In the genomic region with DNA sequence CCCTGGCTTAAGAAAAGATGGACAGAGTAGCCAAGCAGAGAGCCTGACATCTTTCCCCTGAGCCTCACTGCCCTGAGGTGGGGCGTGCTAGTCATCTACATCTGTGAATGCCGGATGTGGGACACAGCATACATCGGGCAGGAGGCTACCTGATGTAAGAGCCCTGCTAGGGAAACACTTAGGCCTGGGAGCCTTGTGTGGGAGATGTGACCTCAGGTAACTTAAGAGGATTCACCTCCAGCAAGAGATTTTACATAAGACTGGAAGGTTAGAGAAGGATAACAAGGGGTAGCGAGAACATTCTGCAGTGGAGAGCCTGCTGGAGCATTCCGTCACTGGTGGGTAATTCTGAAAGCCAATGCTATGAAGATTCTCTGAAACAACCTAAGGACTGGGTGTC, we compare ENCODE assay signal across 10 mouse cellular contexts.
DNase-seq lines count a peak whose midpoint lies in the region; ATAC-seq and TF ChIP-seq lines count a peak whose summit lies in the region.
"Had no signal": no experiment of that assay in that cellular context is flagged by ENCODE, and none has a peak within 500 bp of the region (broad histone marks: within the 10 kb centered on the region; RNA-seq: fewer than 3 reads in every experiment).

No protein-coding gene starts in this region.

- H3K4me1 ChIP-seq in embryonic facial prominence, embryonic 13.5 days = peaks cover 29% of the 10 kb centered on the region
- H3K4me1 ChIP-seq in hindbrain, embryonic 12.5 days = peaks cover 35% of the 10 kb centered on the region
- H3K4me1 ChIP-seq in midbrain, embryonic 14.5 days (ENCODE audit: control insufficient read depth, insufficient read depth, low read length) = peaks cover 21% of the 10 kb centered on the region

- ATAC-seq in embryonic facial prominence, embryonic 13.5 days (ENCODE audit: insufficient number of reproducible peaks, insufficient read depth, low FRiP score, low TSS enrichment, low read depth) = no peak
- ATAC-seq in hindbrain, embryonic 12.5 days (ENCODE audit: low FRiP score) = no peak
- ATAC-seq in midbrain, embryonic 14.5 days (ENCODE audit: low FRiP score, low TSS enrichment) = no peak

- H3K27ac ChIP-seq in gastrocnemius, adult 2 months = 0 out of 2 replicates have a peak overlapping the region, but pooled peaks have one; percentile 12
- H3K27ac ChIP-seq in embryonic facial prominence, embryonic 13.5 days = peak overlapping the region; percentile 24; the same call in 1 of the 2 replicates
- H3K27ac ChIP-seq in hindbrain, embryonic 12.5 days = peak overlapping the region; percentile 93
- peak overlapping the region; percentile 65 for H3K27ac ChIP-seq in midbrain, embryonic 14.5 days (replicated peaks; ENCODE audit: low read depth, low read length)

- DNase-seq in gastrocnemius, adult 2 months = no peak
- no peak for DNase-seq in gastrocnemius, postnatal 25 days
- peak; percentile 32 for DNase-seq in midbrain, embryonic 14.5 days
- DNase-seq in adrenal gland, postnatal 14 days = no peak
- DNase-seq in Muller cell, postnatal 12 days (ENCODE audit: inconsistent ontology term) = no peak
- no peak for DNase-seq in cerebellum, postnatal 25 days
- DNase-seq: heart, adult 18-20 months had no signal

- H3K9me3 ChIP-seq in embryonic facial prominence, embryonic 13.5 days = no peaks in the 10 kb centered on the region
- H3K9me3 ChIP-seq in hindbrain, embryonic 12.5 days (replicated peaks) = no peaks in the 10 kb centered on the region
- H3K9me3 ChIP-seq in midbrain, embryonic 14.5 days (ENCODE audit: control insufficient read depth, low read length) = no peaks in the 10 kb centered on the region

- H3K9ac ChIP-seq in embryonic facial prominence, embryonic 13.5 days = no peak overlapping the region
- peak overlapping the region; percentile 35; the same call in 1 of the 2 replicates for H3K9ac ChIP-seq in hindbrain, embryonic 12.5 days
- no peak overlapping the region; the same call in 1 of the 2 replicates for H3K9ac ChIP-seq in midbrain, embryonic 14.5 days (replicated peaks; ENCODE audit: low read length)

- no peaks in the 10 kb centered on the region for H3K27me3 ChIP-seq in embryonic facial prominence, embryonic 13.5 days
- no peaks in the 10 kb centered on the region for H3K27me3 ChIP-seq in hindbrain, embryonic 12.5 days
- H3K27me3 ChIP-seq in midbrain, embryonic 14.5 days (ENCODE audit: control insufficient read depth, insufficient read depth, low read length) = no peaks in the 10 kb centered on the region

- TF ChIP-seq CTCF in gastrocnemius, adult 2 months (IDR thresholded peaks at IDR 0.05) = no peak

- no peak overlapping the region for H3K4me2 ChIP-seq in embryonic facial prominence, embryonic 13.5 days
- H3K4me2 ChIP-seq in hindbrain, embryonic 12.5 days (replicated peaks) = peak overlapping the region; percentile 21; the same call in 1 of the 2 replicates
- H3K4me2 ChIP-seq in midbrain, embryonic 14.5 days (ENCODE audit: low read length) = peak overlapping the region; percentile 9; the same call in 1 of the 2 replicates

- H3K4me3 ChIP-seq in gastrocnemius, adult 2 months = no peak overlapping the region
- H3K4me3 ChIP-seq in embryonic facial prominence, embryonic 13.5 days = no peak overlapping the region
- no peak overlapping the region for H3K4me3 ChIP-seq in hindbrain, embryonic 12.5 days
- H3K4me3 ChIP-seq in midbrain, embryonic 14.5 days (replicated peaks; ENCODE audit: low read depth, low read length) = no peak overlapping the region
- H3K4me3 ChIP-seq: myocyte had no signal

- intact Hi-C loops in gastrocnemius, adult 2 months (cut with DNase I) = loop anchor here (5.0 kb wide), 1 partner anchor 55 kb away; no protein-coding TSS in a partner anchor

- 63% methylated on average over 5 of the region's 5 CpGs for WGBS in embryonic facial prominence, embryonic 13.5 days
- WGBS in hindbrain, embryonic 12.5 days = 47% methylated on average over 5 of the region's 5 CpGs
- WGBS in midbrain, embryonic 14.5 days = 27% methylated on average over 5 of the region's 5 CpGs

- peaks cover 55% of the 10 kb centered on the region for H3K36me3 ChIP-seq in embryonic facial prominence, embryonic 13.5 days
- H3K36me3 ChIP-seq in hindbrain, embryonic 12.5 days = peaks cover 9% of the 10 kb centered on the region
- H3K36me3 ChIP-seq in midbrain, embryonic 14.5 days (ENCODE audit: control insufficient read depth, insufficient read depth, low read length) = no peaks in the 10 kb centered on the region

Comparison
In these comparisons a context has a peak if more than half of its experiments do, and no peak if none do; other contexts are left out.
1. H3K27ac ChIP-seq: peak in every context shown above with its lines; median percentile 93 in hindbrain, embryonic 12.5 days; 65 in midbrain, embryonic 14.5 days; 24 in embryonic facial prominence, embryonic 13.5 days; 12 in gastrocnemius, adult 2 months.